Mouse (Mus musculus) stomach, embryonic 15.5 days (tissue): ENCODE data around the gene Cbx7. TPM values are rescaled to one million over a fixed set of nuclear protein-coding genes. Genes with fewer than 3 reads are reported as not detected.

Source experiments
- ATAC-seq: fragments of 200-750 bp; cut with Nextera tagmentation; 2 replicates; pipeline ENCODE4 v1.8.0; 2017; ENCODE audit warnings: low read depth, moderate number of reproducible peaks, moderate TSS enrichment; ENCODE audit not compliant: insufficient read depth, low FRiP score
- H3K27ac ChIP-seq: fragments of 300-500 bp; sonication (generic); 2 replicates; pipeline ENCODE4 v1.5.1; 2015; ENCODE audit warnings: mild to moderate bottlenecking, inconsistent platforms
- H3K27me3 ChIP-seq: fragments of 300-500 bp; sonication (generic); replicated peaks from 2 replicates; pipeline ENCODE4 v1.6.1; 2015; ENCODE audit warnings: inconsistent platforms
- H3K36me3 ChIP-seq: fragments of 300-500 bp; sonication (generic); 2 replicates; pipeline ENCODE4 v1.6.1; 2015; ENCODE audit warnings: inconsistent platforms
- H3K4me1 ChIP-seq: fragments of 300-500 bp; sonication (generic); 2 replicates; pipeline ENCODE4 v1.6.1; 2015; ENCODE audit warnings: inconsistent platforms
- H3K4me2 ChIP-seq: fragments of 300-500 bp; sonication (generic); 2 replicates; pipeline ENCODE4 v1.6.1; 2015; ENCODE audit warnings: mild to moderate bottlenecking, inconsistent platforms
- H3K4me3 ChIP-seq: fragments of 300-500 bp; sonication (generic); replicated peaks from 2 replicates; pipeline ENCODE4 v1.5.1; 2015; ENCODE audit warnings: inconsistent platforms
- H3K9ac ChIP-seq: fragments of 300-500 bp; sonication (generic); 2 replicates; pipeline ENCODE4 v1.6.1; 2015; ENCODE audit warnings: inconsistent platforms
- H3K9me3 ChIP-seq: fragments of 300-500 bp; sonication (generic); 2 replicates; pipeline ENCODE4 v1.6.1; 2016; ENCODE audit warnings: inconsistent platforms
- WGBS: fragments of 180-500 bp; shearing (Covaris S2); methylation state at CpG from one replicate; pipeline ENCODE4 v1.1.7; 2015; 5-methylcytosine and 5-hydroxymethylcytosine counted together
- polyA plus RNA-seq: library from polyadenylated mRNA; unstranded; fragments of >200 nt; fragmentation: Nextera tagmentation; extraction: Ambion mirVana; gene quantifications from 2 replicates; pipeline ENCODE4 v1.2.1, GENCODE M21; 2015

Gene Cbx7
- polyA plus RNA-seq: 4.9 and 5.6 TPM in 2 replicates

GRCm38 (mm10) chr15:79970940-79971339, at the start of gene Cbx7:
TSS of gene Cbx7 (minus strand) at chr15:79971119.
- WGBS: 92% methylated on average over 11 of the region's 11 CpGs
- Histone ChIP-seq H3K36me3 (no peaks in the 10 kb centered on the region), H3K27me3 (no peaks in the 10 kb centered on the region), H3K27ac (no peak within 1 kb of the TSS), H3K4me1 (no peaks in the 10 kb centered on the region), H3K4me3 (no peak within 1 kb of the TSS), H3K4me2 (no peak within 1 kb of the TSS), H3K9me3 (no peaks in the 10 kb centered on the region), H3K9ac (no peak within 1 kb of the TSS)
- ATAC-seq: no peak

- 49% methylated on average over 4 of the region's 4 CpGs for WGBS
Observed at GRCm38 (mm10) chr15:80020516-80020915, 49.6 kb upstream of the Cbx7 start.

GRCm38 (mm10) chr15:80019625-80020024, 48.7 kb upstream of the Cbx7 start:
- Histone ChIP-seq H3K27ac (no peak overlapping the region), H3K4me1 (peaks cover 11% of the 10 kb centered on the region)
- ATAC-seq: no peak

More at GRCm38 (mm10) chr15:80020516-80020915, 49.6 kb upstream of the Cbx7 start:
- Histone ChIP-seq H3K9me3 (no peaks in the 10 kb centered on the region), H3K4me2 (no peak overlapping the region), H3K4me1 (peaks cover 13% of the 10 kb centered on the region; the same call in 1 of the 2 replicates), H3K27me3 (peaks cover 7% of the 10 kb centered on the region), H3K9ac (no peak overlapping the region), H3K27ac (no peak overlapping the region), H3K4me3 (no peak overlapping the region), H3K36me3 (no peaks in the 10 kb centered on the region)
- no peak for ATAC-seq

GRCm38 (mm10) chr15:80019220-80019619, 48.3 kb upstream of the Cbx7 start:
- Histone ChIP-seq H3K4me2 (no peak overlapping the region), H3K4me1 (peaks cover 12% of the 10 kb centered on the region), H3K9me3 (no peaks in the 10 kb centered on the region), H3K4me3 (no peak overlapping the region), H3K36me3 (no peaks in the 10 kb centered on the region), H3K27me3 (peaks cover 19% of the 10 kb centered on the region), H3K27ac (no peak overlapping the region), H3K9ac (no peak overlapping the region)
- no peak for ATAC-seq
- WGBS: 85% methylated on average over 7 of the region's 7 CpGs

More at GRCm38 (mm10) chr15:80019625-80020024, 48.7 kb upstream of the Cbx7 start:
- no peak overlapping the region for H3K4me3 ChIP-seq
- WGBS: 47% methylated on average over 4 of the region's 4 CpGs
- no peak overlapping the region for H3K9ac ChIP-seq
- H3K27me3 ChIP-seq: peaks cover 15% of the 10 kb centered on the region
- H3K9me3 ChIP-seq: no peaks in the 10 kb centered on the region
- H3K4me2 ChIP-seq: no peak overlapping the region
- no peaks in the 10 kb centered on the region for H3K36me3 ChIP-seq

- ATAC-seq: no peak
- no peak overlapping the region for H3K4me2 ChIP-seq
- H3K9me3 ChIP-seq: no peaks in the 10 kb centered on the region
- peaks cover 21% of the 10 kb centered on the region for H3K4me1 ChIP-seq
- H3K27me3 ChIP-seq: peaks cover 44% of the 10 kb centered on the region
- H3K9ac ChIP-seq: no peak overlapping the region
- WGBS: 78% methylated on average over 9 of the region's 9 CpGs
- no peak overlapping the region for H3K27ac ChIP-seq
- H3K36me3 ChIP-seq: no peaks in the 10 kb centered on the region
- H3K4me3 ChIP-seq: no peak overlapping the region
Observed at GRCm38 (mm10) chr15:80016563-80017301, 45.8 kb upstream of the Cbx7 start.

- Histone ChIP-seq H3K27me3 (peaks cover 53% of the 10 kb centered on the region), H3K4me1 (peaks cover 29% of the 10 kb centered on the region), H3K36me3 (no peaks in the 10 kb centered on the region), H3K9ac (no peak overlapping the region), H3K4me2 (peak overlapping the region; percentile 96), H3K9me3 (no peaks in the 10 kb centered on the region), H3K4me3 (peak overlapping the region; percentile 61; the same call in 1 of the 2 replicates), H3K27ac (no peak overlapping the region)
- 69% methylated on average over 7 of the region's 7 CpGs for WGBS
- no peak for ATAC-seq
Observed at GRCm38 (mm10) chr15:80015211-80015952, 44.5 kb upstream of the Cbx7 start.

- peak within 1 kb of the TSS; percentile 61 for H3K4me3 ChIP-seq
- H3K27ac ChIP-seq: peak within 1 kb of the TSS; percentile 79
- WGBS: under 1% methylated on average over 60 of the region's 60 CpGs
- peak within 1 kb of the TSS; percentile 47 for H3K9ac ChIP-seq
- peak within 1 kb of the TSS; percentile 96 for H3K4me2 ChIP-seq
- H3K9me3 ChIP-seq: no peaks in the 10 kb centered on the region
- no peak for ATAC-seq
- no peaks in the 10 kb centered on the region for H3K36me3 ChIP-seq
- H3K4me1 ChIP-seq: peaks cover 33% of the 10 kb centered on the region
- H3K27me3 ChIP-seq: peaks cover 53% of the 10 kb centered on the region
Observed at GRCm38 (mm10) chr15:80014321-80015210, 43.6 kb upstream of the Cbx7 start, which contains the start of gene Pdgfb. TSS of gene Pdgfb (minus strand) at chr15:80014977.

- no peak for ATAC-seq
Observed at GRCm38 (mm10) chr15:80014031-80014320, 43.1 kb upstream of the Cbx7 start.

GRCm38 (mm10) chr15:80013256-80014030, 42.5 kb upstream of the Cbx7 start:
- H3K4me1 ChIP-seq: peaks cover 33% of the 10 kb centered on the region
- peak overlapping the region; percentile 47 for H3K9ac ChIP-seq
- H3K36me3 ChIP-seq: no peaks in the 10 kb centered on the region
- H3K4me2 ChIP-seq: peak overlapping the region; percentile 96
- no peaks in the 10 kb centered on the region for H3K9me3 ChIP-seq
- peak overlapping the region; percentile 61 for H3K4me3 ChIP-seq
- WGBS: 1% methylated on average over 32 of the region's 36 CpGs
- ATAC-seq: peak; percentile 47
- peaks cover 53% of the 10 kb centered on the region for H3K27me3 ChIP-seq
- peak overlapping the region; percentile 79 for H3K27ac ChIP-seq

More at GRCm38 (mm10) chr15:80014031-80014320, 43.1 kb upstream of the Cbx7 start:
- peak overlapping the region; percentile 47 for H3K9ac ChIP-seq
- peaks cover 33% of the 10 kb centered on the region for H3K4me1 ChIP-seq
- H3K27ac ChIP-seq: peak overlapping the region; percentile 79
- H3K4me3 ChIP-seq: peak overlapping the region; percentile 61
- WGBS: 1% methylated on average over 37 of the region's 37 CpGs
- H3K36me3 ChIP-seq: no peaks in the 10 kb centered on the region
- H3K9me3 ChIP-seq: no peaks in the 10 kb centered on the region
- peaks cover 53% of the 10 kb centered on the region for H3K27me3 ChIP-seq
- H3K4me2 ChIP-seq: peak overlapping the region; percentile 96

- Histone ChIP-seq H3K9ac (peak overlapping the region; percentile 42; the same call in 1 of the 2 replicates), H3K27ac (peak overlapping the region; percentile 79), H3K4me1 (peaks cover 33% of the 10 kb centered on the region), H3K36me3 (no peaks in the 10 kb centered on the region), H3K9me3 (no peaks in the 10 kb centered on the region), H3K27me3 (peaks cover 53% of the 10 kb centered on the region), H3K4me3 (peak overlapping the region; percentile 61), H3K4me2 (peak overlapping the region; percentile 96)
- under 1% methylated on average over 51 of the region's 60 CpGs for WGBS
- ATAC-seq: peak; percentile 81
Observed at GRCm38 (mm10) chr15:80012527-80013201, 41.7 kb upstream of the Cbx7 start.
